Mouse (Mus musculus): Measurements from ENCODE around the gene Blm. TPM values are rescaled to one million over a fixed set of nuclear protein-coding genes. Genes with fewer than 3 reads are reported as not detected.

Gene Blm
- polyA plus RNA-seq, 1 experiment from 2014 or later: 3.2 TPM

DNA sequence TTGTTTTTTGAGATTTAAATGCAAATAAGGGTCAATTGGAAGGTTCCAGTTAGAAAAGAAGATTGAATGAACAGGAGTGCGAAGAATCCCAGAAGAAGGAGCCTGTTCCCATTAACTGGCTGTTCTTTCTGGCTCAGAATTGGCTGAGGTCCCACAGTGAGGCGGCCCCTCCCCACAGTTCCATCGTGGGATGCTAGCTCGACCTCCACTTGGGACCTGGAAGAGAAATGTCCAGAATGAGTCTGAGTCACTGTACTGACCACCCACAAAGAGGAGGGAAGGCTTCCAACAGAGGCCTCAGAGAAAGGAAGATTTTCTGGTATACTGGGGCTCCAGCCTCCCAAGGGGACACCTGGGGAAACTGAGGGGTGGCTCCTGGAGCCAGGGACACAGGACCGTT lies 23.7 kb upstream of the Blm start:
- Histone ChIP-seq H3K9ac (ENCODE audit: low read length) (no peak overlapping the region), H3K4me2 (replicated peaks; ENCODE audit: low read depth) (no peak overlapping the region), H3K27me3 (ENCODE audit: control insufficient read depth, insufficient read depth, low read length) (no peaks in the 10 kb centered on the region), H3K4me1 (replicated peaks; ENCODE audit: control insufficient read depth, insufficient read depth) (no peaks in the 10 kb centered on the region), H3K36me3 (ENCODE audit: control insufficient read depth, insufficient read depth, low read length) (no peaks in the 10 kb centered on the region), H3K27ac (replicated peaks) (no peak overlapping the region), H3K4me3 (ENCODE audit: low read depth, low read length) (no peak overlapping the region), H3K9me3 (ENCODE audit: control insufficient read depth, low read length) (no peaks in the 10 kb centered on the region)
- TF ChIP-seq EP300 (optimal IDR thresholded peaks at IDR 0.05): no peak
- no peak for TF ChIP-seq CTCF (IDR thresholded peaks at IDR 0.05; ENCODE audit: low read depth)
- no peak for DNase-seq (ENCODE audit: low spot score)
- WGBS: 40% methylated on average over 5 of the region's 5 CpGs
- no peak for ATAC-seq (ENCODE audit: low FRiP score, low TSS enrichment)

DNA sequence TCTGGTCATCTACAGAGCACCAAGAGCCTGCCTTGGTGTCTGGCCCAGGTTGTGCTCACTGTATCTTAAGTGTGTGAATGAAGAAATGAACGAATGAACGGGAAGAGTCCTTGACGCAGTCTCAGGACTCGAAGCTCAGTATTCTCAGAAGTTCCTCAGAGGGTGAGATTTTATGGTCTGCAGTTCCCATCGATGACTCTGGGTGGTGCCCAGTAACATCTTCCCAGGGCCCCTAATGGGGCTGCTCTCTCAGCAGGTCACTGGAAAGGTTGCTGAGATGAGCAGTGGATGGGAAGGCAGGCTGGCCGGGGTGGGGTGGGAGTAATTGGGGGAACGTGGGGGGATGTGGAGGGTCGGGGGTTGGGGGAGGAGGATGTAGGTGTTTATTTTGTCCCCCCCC lies 23.2 kb upstream of the Blm start:
- Histone ChIP-seq H3K4me1 (replicated peaks; ENCODE audit: control insufficient read depth, insufficient read depth) (no peaks in the 10 kb centered on the region), H3K27me3 (ENCODE audit: control insufficient read depth, insufficient read depth, low read length) (no peaks in the 10 kb centered on the region), H3K4me3 (ENCODE audit: low read depth, low read length) (no peak overlapping the region), H3K9ac (ENCODE audit: low read length) (no peak overlapping the region), H3K36me3 (ENCODE audit: control insufficient read depth, insufficient read depth, low read length) (no peaks in the 10 kb centered on the region), H3K9me3 (ENCODE audit: control insufficient read depth, low read length) (no peaks in the 10 kb centered on the region), H3K27ac (replicated peaks) (no peak overlapping the region), H3K4me2 (replicated peaks; ENCODE audit: low read depth) (no peak overlapping the region)
- ATAC-seq (ENCODE audit: low FRiP score, low TSS enrichment): no peak
- WGBS: 53% methylated on average over 8 of the region's 8 CpGs
- peak; percentile 53 for TF ChIP-seq CTCF (IDR thresholded peaks at IDR 0.05; ENCODE audit: low read depth)
- TF ChIP-seq EP300 (optimal IDR thresholded peaks at IDR 0.05): no peak
- no peak for DNase-seq (ENCODE audit: low spot score)

GRCm38 (mm10) chr7:80557161-80557560 lies 22.2 kb upstream of the Blm start:
- no peak for DNase-seq (ENCODE audit: low spot score)
- H3K9ac ChIP-seq (ENCODE audit: low read length): no peak overlapping the region
- no peak for TF ChIP-seq EP300 (optimal IDR thresholded peaks at IDR 0.05)
- no peak for TF ChIP-seq CTCF (IDR thresholded peaks at IDR 0.05; ENCODE audit: low read depth)
- no peak overlapping the region for H3K27ac ChIP-seq (replicated peaks)
- no peaks in the 10 kb centered on the region for H3K4me1 ChIP-seq (replicated peaks; ENCODE audit: control insufficient read depth, insufficient read depth)
- H3K9me3 ChIP-seq (ENCODE audit: control insufficient read depth, low read length): no peaks in the 10 kb centered on the region
- H3K4me3 ChIP-seq (ENCODE audit: low read depth, low read length): no peak overlapping the region
- no peak overlapping the region for H3K4me2 ChIP-seq (replicated peaks; ENCODE audit: low read depth)
- H3K27me3 ChIP-seq (ENCODE audit: control insufficient read depth, insufficient read depth, low read length): no peaks in the 10 kb centered on the region
- no peak for ATAC-seq (ENCODE audit: low FRiP score, low TSS enrichment)
- H3K36me3 ChIP-seq (ENCODE audit: control insufficient read depth, insufficient read depth, low read length): no peaks in the 10 kb centered on the region
- WGBS: 78% methylated on average over 4 of the region's 4 CpGs

GRCm38 (mm10) chr7:80556166-80556565 lies 21.2 kb upstream of the Blm start:
- no peak for ATAC-seq (ENCODE audit: low FRiP score, low TSS enrichment)

GRCm38 (mm10) chr7:80555146-80555545 lies 20.2 kb upstream of the Blm start:
- no peaks in the 10 kb centered on the region for H3K27me3 ChIP-seq (ENCODE audit: control insufficient read depth, insufficient read depth, low read length)
- TF ChIP-seq CTCF (IDR thresholded peaks at IDR 0.05; ENCODE audit: low read depth) (peak; percentile 52), EP300 (optimal IDR thresholded peaks at IDR 0.05) (no peak)
- no peaks in the 10 kb centered on the region for H3K36me3 ChIP-seq (ENCODE audit: control insufficient read depth, insufficient read depth, low read length)
- H3K4me2 ChIP-seq (replicated peaks; ENCODE audit: low read depth): no peak overlapping the region
- DNase-seq (ENCODE audit: low spot score): no peak
- peak overlapping the region; percentile 75; the same call in 1 of the 2 replicates for H3K27ac ChIP-seq (replicated peaks)
- H3K9me3 ChIP-seq (ENCODE audit: control insufficient read depth, low read length): no peaks in the 10 kb centered on the region
- no peak overlapping the region for H3K9ac ChIP-seq (ENCODE audit: low read length)
- 81% methylated on average over 3 of the region's 3 CpGs for WGBS
- H3K4me3 ChIP-seq (ENCODE audit: low read depth, low read length): no peak overlapping the region
- ATAC-seq (ENCODE audit: low FRiP score, low TSS enrichment): no peak
- no peaks in the 10 kb centered on the region for H3K4me1 ChIP-seq (replicated peaks; ENCODE audit: control insufficient read depth, insufficient read depth)

More at GRCm38 (mm10) chr7:80556166-80556565, 21.2 kb upstream of the Blm start:
- Histone ChIP-seq H3K4me2 (replicated peaks; ENCODE audit: low read depth) (no peak overlapping the region), H3K9ac (ENCODE audit: low read length) (no peak overlapping the region), H3K27ac (replicated peaks) (no peak overlapping the region; the same call in 1 of the 2 replicates), H3K4me1 (replicated peaks; ENCODE audit: control insufficient read depth, insufficient read depth) (no peaks in the 10 kb centered on the region), H3K4me3 (ENCODE audit: low read depth, low read length) (no peak overlapping the region), H3K27me3 (ENCODE audit: control insufficient read depth, insufficient read depth, low read length) (no peaks in the 10 kb centered on the region), H3K36me3 (ENCODE audit: control insufficient read depth, insufficient read depth, low read length) (no peaks in the 10 kb centered on the region), H3K9me3 (ENCODE audit: control insufficient read depth, low read length) (no peaks in the 10 kb centered on the region)
- TF ChIP-seq CTCF (IDR thresholded peaks at IDR 0.05; ENCODE audit: low read depth): no peak
- TF ChIP-seq EP300 (optimal IDR thresholded peaks at IDR 0.05): no peak
- WGBS: 71% methylated on average over 3 of the region's 3 CpGs
- DNase-seq (ENCODE audit: low spot score): peak; percentile 57

DNA sequence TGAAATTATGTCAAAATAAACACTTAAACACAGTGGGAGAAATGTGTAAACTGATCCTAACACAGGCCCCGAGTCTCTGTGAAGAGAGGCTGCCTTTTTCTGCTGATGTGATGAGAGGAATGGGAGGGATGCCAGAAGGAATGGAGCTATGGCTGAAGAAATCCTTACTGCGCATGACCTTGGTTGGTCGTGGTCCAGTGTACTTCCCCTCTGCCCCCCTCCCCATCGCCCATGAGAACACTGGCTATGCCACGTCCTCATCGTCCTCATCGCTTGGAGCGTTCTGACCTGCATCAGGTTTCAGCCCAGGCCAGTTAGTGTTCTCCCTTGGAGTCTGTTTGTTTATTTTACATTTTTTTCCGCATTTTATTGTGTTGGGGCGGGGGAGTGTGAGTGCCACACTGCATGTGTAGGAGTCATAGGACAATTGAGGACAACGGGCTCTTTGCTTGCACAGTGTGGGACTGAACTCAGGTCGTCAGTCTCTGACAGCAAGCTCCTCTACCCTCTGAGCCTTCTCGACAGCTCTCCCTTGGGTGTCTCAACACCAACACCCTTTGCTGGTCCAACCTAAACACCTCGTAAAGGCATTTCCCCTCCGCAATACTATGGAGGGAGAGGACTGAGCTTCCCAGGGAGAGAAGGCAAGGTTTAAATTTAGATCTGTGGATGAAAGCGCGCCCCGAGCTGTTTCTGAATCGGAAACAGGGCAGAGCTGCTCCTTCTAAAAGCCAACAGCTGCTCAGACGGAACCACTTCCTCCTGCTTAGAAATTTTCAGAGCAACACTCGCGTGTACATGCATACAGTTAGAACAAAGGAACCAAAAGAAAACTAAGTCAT lies 19.5 kb upstream of the Blm start:
- Histone ChIP-seq H3K36me3 (ENCODE audit: control insufficient read depth, insufficient read depth, low read length) (no peaks in the 10 kb centered on the region), H3K4me3 (ENCODE audit: low read depth, low read length) (no peak overlapping the region), H3K4me1 (replicated peaks; ENCODE audit: control insufficient read depth, insufficient read depth) (no peaks in the 10 kb centered on the region), H3K9ac (ENCODE audit: low read length) (no peak overlapping the region), H3K27me3 (ENCODE audit: control insufficient read depth, insufficient read depth, low read length) (no peaks in the 10 kb centered on the region), H3K9me3 (ENCODE audit: control insufficient read depth, low read length) (no peaks in the 10 kb centered on the region), H3K27ac (replicated peaks) (peak overlapping the region; percentile 75), H3K4me2 (replicated peaks; ENCODE audit: low read depth) (no peak overlapping the region; the same call in 1 of the 2 replicates)
- DNase-seq (ENCODE audit: low spot score) (no peak), ATAC-seq (ENCODE audit: low FRiP score, low TSS enrichment) (peak; percentile 64; the same call in 1 of the 2 replicates)
- TF ChIP-seq CTCF (IDR thresholded peaks at IDR 0.05; ENCODE audit: low read depth) (no peak), EP300 (optimal IDR thresholded peaks at IDR 0.05) (no peak)
- WGBS: 47% methylated on average over 22 of the region's 22 CpGs

All from stomach, postnatal 0 days (tissue).